Mouse (Mus musculus): ENCODE measurements at regions not wholly inside any gene's neighbourhood (a gene's known extent, or its start where the extent isn't known, plus 50 kb on each side); places are given as distances from the start of the nearest gene placed in this dataset.

DNA sequence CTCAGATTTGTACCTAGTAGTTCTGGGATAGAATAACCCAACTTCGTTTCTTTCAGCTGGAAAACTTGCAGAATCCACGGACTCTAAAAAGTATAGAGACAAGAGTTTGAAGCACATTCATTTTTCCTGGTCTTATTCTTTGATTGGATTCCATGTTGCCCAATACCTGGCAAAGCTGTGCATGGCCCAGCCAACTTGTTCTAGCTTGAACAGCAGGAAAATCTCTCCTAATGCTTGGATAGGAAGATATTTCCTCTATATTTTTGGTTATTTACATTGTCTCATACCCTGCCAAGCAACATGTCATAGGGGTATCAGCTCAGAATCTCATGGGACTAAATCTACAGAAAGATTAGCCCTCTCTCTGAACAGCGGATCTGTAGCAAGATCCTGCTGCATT lies 492.3 kb upstream of the Kif2a start:
- ATAC-seq (no peak), DNase-seq (ENCODE audit: low read depth, low spot score) (no peak)
- ChIA-PET POLR2A (interaction anchor here (0.7 kb wide), 1 partner anchor 45 kb away, joined by 4 read pairs; no protein-coding TSS in a partner anchor), CTCF (interaction anchor here (0.9 kb wide), 1 partner anchor 18 kb away, joined by 3 read pairs; no protein-coding TSS in a partner anchor)
- peaks cover 3% of the 10 kb centered on the region for H3K27me3 ChIP-seq
- in situ Hi-C loops (cut with MboI; ENCODE audit: low pct_unique_long_range_greater_than_20kb): no loop called here
- no peak for TF ChIP-seq CTCF (IDR thresholded peaks at IDR 0.05)

DNA sequence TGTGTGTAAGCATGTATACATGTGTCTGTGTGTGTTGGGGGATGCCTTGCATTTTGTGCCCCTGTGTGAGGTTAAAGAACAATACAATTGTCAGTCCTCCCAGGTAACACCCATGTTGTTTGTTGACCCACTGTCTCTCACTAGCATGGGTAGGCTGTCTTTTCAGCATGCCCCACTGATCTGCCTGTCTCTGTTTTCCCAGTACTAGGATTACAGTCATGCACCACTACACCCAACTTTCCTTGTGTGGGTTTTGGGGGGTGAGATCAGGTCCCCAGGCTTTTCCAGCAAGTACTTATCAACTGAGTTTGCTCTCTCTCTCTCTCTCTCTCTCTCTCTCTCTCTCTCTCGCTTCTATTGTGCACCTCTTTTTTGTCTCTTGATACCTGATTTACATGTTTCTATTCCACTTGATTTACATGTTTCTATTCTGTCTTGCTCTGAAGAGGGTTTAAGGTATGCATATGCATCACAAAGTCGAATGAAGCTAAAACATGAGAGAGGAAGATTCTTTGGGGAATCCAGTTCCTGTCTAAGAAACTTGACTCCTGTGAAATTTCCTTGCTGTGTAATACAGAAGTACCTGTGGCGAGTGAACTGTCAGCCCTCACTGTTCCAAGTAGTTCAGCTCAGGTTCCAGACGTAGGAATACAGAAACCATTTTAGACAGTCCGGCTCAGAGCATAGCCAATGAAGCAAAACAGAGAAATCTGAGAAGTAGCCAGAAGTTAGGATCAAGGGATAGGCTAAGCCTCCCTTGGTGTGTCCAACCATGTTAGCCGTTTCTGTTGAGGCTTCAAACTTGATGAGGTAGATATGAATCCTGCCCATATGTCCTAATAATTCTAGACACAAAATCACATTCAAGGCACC lies 491.6 kb upstream of the Kif2a start:
- ATAC-seq (no peak), DNase-seq (ENCODE audit: low read depth, low spot score) (no peak)
- ChIA-PET CTCF (interaction anchor here (0.9 kb wide), 1 partner anchor 18 kb away, joined by 3 read pairs; no protein-coding TSS in a partner anchor), POLR2A (no interaction called here)
- no peak for TF ChIP-seq CTCF (IDR thresholded peaks at IDR 0.05)
- in situ Hi-C loops (cut with MboI; ENCODE audit: low pct_unique_long_range_greater_than_20kb): no loop called here
- no peaks in the 10 kb centered on the region for H3K27me3 ChIP-seq

DNA sequence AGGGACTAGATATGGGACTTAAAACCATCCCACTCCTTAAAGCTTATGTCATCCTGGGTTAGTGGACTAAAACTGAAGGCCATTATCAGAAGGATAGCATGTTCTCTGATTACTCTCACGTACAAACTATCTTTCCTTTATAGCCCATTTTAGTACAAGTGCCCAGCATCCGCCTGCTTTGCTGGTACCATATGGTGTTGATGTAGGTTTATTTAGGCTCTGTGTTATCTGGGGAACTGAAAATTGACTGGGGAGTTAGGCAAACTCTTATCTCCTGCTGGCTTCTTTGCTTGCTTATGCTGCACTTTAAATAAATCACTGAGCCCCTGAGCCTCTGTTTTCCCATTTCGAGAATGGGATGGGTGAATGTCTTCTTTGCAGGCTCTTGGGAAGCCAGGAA lies 485.4 kb upstream of the Kif2a start:
- DNase-seq (ENCODE audit: low read depth, low spot score): no peak
- no peak for ATAC-seq
- no peaks in the 10 kb centered on the region for H3K27me3 ChIP-seq
- TF ChIP-seq CTCF (IDR thresholded peaks at IDR 0.05): no peak
- POLR2A ChIA-PET: interaction anchor here (0.7 kb wide), 1 partner anchor 84 kb away, joined by 3 read pairs; no protein-coding TSS in a partner anchor
- in situ Hi-C loops (cut with MboI; ENCODE audit: low pct_unique_long_range_greater_than_20kb): no loop called here
- CTCF ChIA-PET: no interaction called here

DNA sequence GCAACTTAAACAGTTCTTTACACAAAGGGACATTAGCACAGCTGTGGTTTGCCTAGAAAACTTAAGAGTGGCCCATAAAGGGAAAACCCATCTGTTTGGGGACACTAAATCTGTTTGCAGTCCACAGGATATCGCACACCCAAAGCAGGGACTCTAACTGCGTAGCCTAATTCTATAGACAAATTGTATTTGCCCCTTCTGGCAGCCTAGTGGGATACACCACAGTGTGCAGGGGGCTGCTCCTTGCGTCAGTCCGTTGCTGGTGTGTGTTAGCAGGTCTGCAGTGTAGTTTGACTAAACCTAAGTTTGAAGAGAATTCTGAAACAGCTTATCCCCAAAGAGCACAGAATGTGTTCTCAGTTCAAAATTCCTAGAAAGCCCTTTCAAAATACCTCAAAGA lies 484.9 kb upstream of the Kif2a start:
- in situ Hi-C loops (cut with MboI; ENCODE audit: low pct_unique_long_range_greater_than_20kb): no loop called here
- ATAC-seq: no peak
- POLR2A ChIA-PET: interaction anchor here (0.7 kb wide), 1 partner anchor 84 kb away, joined by 3 read pairs; no protein-coding TSS in a partner anchor

DNA sequence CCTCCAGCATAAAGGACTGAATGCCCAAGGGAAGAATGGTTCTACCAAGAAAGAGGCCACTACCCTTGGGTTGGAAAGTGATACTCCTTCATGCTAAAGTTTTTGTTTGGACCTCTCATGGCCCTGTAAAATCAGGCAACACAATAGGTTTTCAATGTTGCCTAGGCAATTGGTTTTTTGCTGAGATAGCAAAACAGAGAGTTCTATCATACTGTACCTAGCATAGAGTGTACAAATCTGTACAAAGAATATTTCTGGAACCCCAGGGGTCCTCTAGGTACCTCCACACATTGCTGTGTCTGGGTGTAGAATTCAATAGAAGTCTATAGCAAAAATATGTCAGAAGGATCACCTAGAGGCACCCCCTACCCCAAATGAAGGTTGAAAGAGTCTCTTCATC lies 483.4 kb upstream of the Kif2a start:
- TF ChIP-seq CTCF (IDR thresholded peaks at IDR 0.05): no peak
- ATAC-seq (no peak), DNase-seq (ENCODE audit: low read depth, low spot score) (no peak)
- CTCF ChIA-PET: no interaction called here
- no peaks in the 10 kb centered on the region for H3K27me3 ChIP-seq
- in situ Hi-C loops (cut with MboI; ENCODE audit: low pct_unique_long_range_greater_than_20kb): no loop called here
- POLR2A ChIA-PET: no interaction called here

More for the DNA sequence above, 484.9 kb upstream of the Kif2a start:
- H3K27me3 ChIP-seq: no peaks in the 10 kb centered on the region
- no peak for TF ChIP-seq CTCF (IDR thresholded peaks at IDR 0.05)
- no peak for DNase-seq (ENCODE audit: low read depth, low spot score)
- CTCF ChIA-PET: no interaction called here

DNA sequence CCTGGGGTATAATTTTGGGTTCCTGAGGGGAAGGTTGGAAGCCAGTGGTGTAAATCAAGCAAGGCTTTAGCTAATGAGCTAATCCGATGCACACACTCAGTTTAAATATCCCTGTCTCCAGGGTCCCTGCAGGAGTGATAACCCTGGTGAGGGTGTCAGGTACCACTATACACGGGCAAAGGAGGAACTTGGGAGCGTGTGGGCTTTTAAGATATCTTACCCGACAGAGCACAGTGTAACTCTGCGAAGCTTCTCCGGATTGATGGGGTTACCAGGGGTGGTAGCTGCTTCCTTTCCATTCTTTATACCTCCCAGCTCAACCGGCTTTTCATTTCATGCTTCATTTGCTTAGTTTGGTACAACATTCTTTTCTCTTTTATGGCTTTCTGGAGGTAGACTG lies 480.3 kb upstream of the Kif2a start:
- CTCF ChIA-PET: interaction anchor here (1.6 kb wide), 1 partner anchor 10 kb away, joined by 3 read pairs; no protein-coding TSS in a partner anchor
- in situ Hi-C loops (cut with MboI; ENCODE audit: low pct_unique_long_range_greater_than_20kb): no loop called here
- ATAC-seq (no peak), DNase-seq (ENCODE audit: low read depth, low spot score) (no peak)
- H3K27me3 ChIP-seq: no peaks in the 10 kb centered on the region
- POLR2A ChIA-PET: no interaction called here
- TF ChIP-seq CTCF (IDR thresholded peaks at IDR 0.05): no peak

DNA sequence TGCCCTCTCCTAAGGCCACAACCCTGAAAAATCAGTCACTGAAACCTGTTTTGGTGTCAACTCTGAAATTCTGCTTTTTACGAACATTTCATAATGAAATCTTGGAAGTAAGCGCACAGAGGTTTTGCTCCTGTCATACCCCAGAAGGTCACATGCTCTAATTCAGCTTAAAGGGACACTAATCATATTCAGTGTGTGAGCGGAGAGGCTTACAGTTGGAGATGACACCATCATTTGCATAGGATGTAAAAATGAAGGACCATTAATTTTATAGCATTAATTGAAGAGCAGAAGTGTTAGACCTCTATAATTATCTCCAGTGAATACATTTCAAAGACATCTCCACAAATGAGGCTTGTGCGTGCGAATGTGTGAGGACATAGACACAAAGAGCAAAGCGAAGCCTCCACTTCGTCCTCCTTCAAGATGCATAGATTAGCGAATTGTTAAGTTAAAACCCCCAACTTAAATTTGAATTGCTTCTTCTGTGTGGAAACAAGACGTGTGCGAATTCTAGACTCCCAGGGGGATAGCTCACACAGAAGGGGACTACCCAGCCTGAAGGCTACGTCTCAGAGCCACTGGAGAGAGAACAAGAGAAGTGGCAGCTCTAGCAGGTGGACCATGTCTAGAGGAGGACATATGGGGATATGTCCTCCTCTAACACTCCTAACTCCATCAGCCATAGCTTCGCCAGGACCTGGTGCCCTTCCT lies 479.0 kb upstream of the Kif2a start:
- no peak for TF ChIP-seq CTCF (IDR thresholded peaks at IDR 0.05)
- no peaks in the 10 kb centered on the region for H3K27me3 ChIP-seq
- in situ Hi-C loops (cut with MboI; ENCODE audit: low pct_unique_long_range_greater_than_20kb): no loop called here
- CTCF ChIA-PET: interaction anchor here (1.6 kb wide), 1 partner anchor 11 kb away, joined by 3 read pairs; no protein-coding TSS in a partner anchor
- no peak for DNase-seq (ENCODE audit: low read depth, low spot score)
- no peak for ATAC-seq
- POLR2A ChIA-PET: no interaction called here

DNA sequence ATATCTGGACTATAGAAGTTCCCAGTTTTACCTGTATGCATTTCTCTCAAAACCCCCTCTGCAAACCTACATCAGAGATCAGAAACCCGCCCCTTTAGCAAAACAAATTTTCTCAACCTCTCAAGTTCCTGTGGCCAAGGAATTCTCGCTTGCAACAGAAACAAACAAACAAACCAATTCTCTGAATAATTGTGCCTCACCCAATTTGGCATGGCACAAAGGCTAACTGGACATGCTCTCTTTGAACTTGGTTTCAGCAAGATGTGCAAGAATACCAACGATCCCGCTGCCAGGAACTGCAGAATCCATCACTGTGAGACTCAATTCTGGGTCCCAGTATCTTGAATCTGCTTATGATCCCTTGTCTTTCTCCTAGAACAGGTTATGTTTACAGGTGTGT lies 477.4 kb upstream of the Kif2a start:
- no peak for TF ChIP-seq CTCF (IDR thresholded peaks at IDR 0.05)
- in situ Hi-C loops (cut with MboI; ENCODE audit: low pct_unique_long_range_greater_than_20kb): no loop called here
- no peaks in the 10 kb centered on the region for H3K27me3 ChIP-seq
- DNase-seq (ENCODE audit: low read depth, low spot score) (no peak), ATAC-seq (no peak)
- ChIA-PET CTCF (no interaction called here), POLR2A (no interaction called here)

DNA sequence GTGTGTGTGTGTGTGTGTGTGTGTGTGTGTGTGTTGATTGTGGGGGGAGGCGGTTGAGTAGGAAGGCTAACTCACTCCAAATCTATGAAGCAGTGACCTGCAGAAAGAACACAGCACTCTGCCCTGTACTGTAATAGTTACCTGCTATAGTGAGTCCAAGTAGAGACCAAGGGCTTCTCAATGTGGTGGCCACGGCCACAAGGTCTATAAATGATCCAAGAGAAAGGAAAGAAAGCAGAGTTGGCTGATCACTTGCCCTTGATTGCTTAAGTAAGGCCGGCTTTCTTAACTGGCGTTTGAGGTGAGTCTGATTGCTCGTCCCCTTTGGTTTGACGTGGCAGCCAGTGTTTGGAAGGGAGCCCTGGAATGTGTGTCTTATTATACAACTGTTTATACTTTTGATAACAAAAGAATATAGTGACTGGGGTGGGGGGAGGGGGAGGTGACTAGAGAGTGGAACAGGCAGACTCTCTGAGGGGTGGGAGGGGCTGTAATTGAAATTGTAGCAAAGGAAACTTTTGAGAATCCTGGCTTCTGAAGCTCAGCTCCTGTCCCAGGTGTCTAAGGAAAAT lies 473.3 kb upstream of the Kif2a start:
- DNase-seq (ENCODE audit: low read depth, low spot score): no peak
- POLR2A ChIA-PET: no interaction called here
- TF ChIP-seq CTCF (IDR thresholded peaks at IDR 0.05): no peak
- CTCF ChIA-PET: no interaction called here
- in situ Hi-C loops (cut with MboI; ENCODE audit: low pct_unique_long_range_greater_than_20kb): no loop called here
- no peaks in the 10 kb centered on the region for H3K27me3 ChIP-seq
- no peak for ATAC-seq

DNA sequence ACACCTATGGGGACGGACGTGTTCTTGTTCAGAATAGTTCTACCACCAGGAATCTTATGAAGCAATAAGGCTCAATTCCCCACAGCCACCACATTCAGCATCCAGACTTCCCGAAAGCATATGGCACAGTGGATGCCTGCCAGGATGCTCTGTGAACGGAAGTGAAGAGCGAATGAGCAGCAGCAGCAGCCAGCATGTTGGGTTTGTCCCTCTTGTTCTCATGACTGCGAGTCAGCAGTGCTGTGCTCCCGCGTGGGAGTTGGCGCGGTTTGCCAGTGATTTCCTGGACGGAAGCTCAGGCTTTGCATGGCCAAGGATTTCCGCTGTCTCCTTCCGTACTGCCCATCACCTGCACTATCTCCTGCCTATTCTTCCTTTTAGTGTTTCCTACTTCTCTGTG lies 471.8 kb upstream of the Kif2a start:
- DNase-seq (ENCODE audit: low read depth, low spot score): no peak
- no peaks in the 10 kb centered on the region for H3K27me3 ChIP-seq
- no peak for TF ChIP-seq CTCF (IDR thresholded peaks at IDR 0.05)
- in situ Hi-C loops (cut with MboI; ENCODE audit: low pct_unique_long_range_greater_than_20kb): no loop called here
- ChIA-PET POLR2A (no interaction called here), CTCF (no interaction called here)
- ATAC-seq: no peak

DNA sequence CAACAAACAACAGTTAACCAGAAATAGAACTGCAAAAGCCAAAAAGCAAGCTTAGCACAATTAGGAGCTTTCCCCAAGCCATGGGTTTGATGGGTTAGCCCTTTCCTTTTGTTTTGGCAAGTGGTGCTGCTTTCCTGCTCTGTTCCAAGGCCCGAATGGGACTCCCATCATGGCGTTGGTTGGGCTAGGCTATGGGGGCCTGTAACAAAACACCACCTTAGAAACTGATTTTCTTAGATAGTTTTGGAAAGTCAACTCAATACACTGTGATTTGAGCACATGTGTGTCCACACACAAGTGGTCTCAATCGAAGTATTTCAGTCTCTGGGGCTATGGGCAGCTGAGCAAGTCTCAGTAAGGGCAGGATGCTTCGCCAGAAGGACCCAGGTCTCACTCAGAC lies 470.5 kb upstream of the Kif2a start:
- in situ Hi-C loops (cut with MboI; ENCODE audit: low pct_unique_long_range_greater_than_20kb): no loop called here
- POLR2A ChIA-PET: no interaction called here
- ATAC-seq: no peak

More for the DNA sequence above, 470.5 kb upstream of the Kif2a start:
- CTCF ChIA-PET: no interaction called here
- no peak for TF ChIP-seq CTCF (IDR thresholded peaks at IDR 0.05)
- no peak for DNase-seq (ENCODE audit: low read depth, low spot score)
- H3K27me3 ChIP-seq: no peaks in the 10 kb centered on the region
